9 mouse cellular contexts compared by ENCODE assay signal in genomic region chr1:91446060-91446459, GRCm38 (mm10). TPM values are rescaled to one million over a fixed set of nuclear protein-coding genes. Genes with fewer than 3 reads are reported as not detected.
DNase-seq lines count a peak whose midpoint lies in the region; ATAC-seq and TF ChIP-seq lines count a peak whose summit lies in the region.
"Had no signal": no experiment of that assay in that cellular context is flagged by ENCODE, and none has a peak within 500 bp of the region (broad histone marks: within the 10 kb centered on the region; RNA-seq: fewer than 3 reads in every experiment).

No protein-coding gene starts in this region.

- ATAC-seq in heart, postnatal 0 days (ENCODE audit: insufficient read depth, low read depth): peak; percentile 71
- peak; percentile 68 for ATAC-seq in liver, embryonic 13.5 days (ENCODE audit: low read depth)

- H3K4me2 ChIP-seq in heart, postnatal 0 days (ENCODE audit: low read depth, low read length): no peak overlapping the region
- H3K4me2 ChIP-seq in liver, embryonic 13.5 days: no peak overlapping the region
- H3K4me2 ChIP-seq: neural tube, embryonic 12.5 days had no signal

- no peak overlapping the region for H3K4me3 ChIP-seq in heart, postnatal 0 days (ENCODE audit: low read depth, low read length)
- H3K4me3 ChIP-seq in liver, embryonic 13.5 days (replicated peaks): no peak overlapping the region
- H3K4me3 ChIP-seq: neural tube, embryonic 12.5 days had no signal

- WGBS in heart, postnatal 0 days: 8% methylated on average over 8 of the region's 8 CpGs
- WGBS in liver, embryonic 13.5 days (ENCODE audit: insufficient replicate concordance): 59% methylated on average over 8 of the region's 8 CpGs

- DNase-seq in 3134 (ENCODE audit: extremely low read depth, insufficient read length, low spot score): peak; percentile 76
- DNase-seq in adrenal gland, adult 8-10 months: peak; percentile 95
- DNase-seq in heart, postnatal 0 days (ENCODE audit: low spot score): peak; percentile 91
- no peak for DNase-seq in liver, embryonic 13.5 days
- peak; percentile 47 for DNase-seq in urinary bladder, postnatal 25 days (ENCODE audit: low spot score)
- no peak for DNase-seq in frontal cortex, postnatal 10 days (ENCODE audit: low spot score in 2 of 2)
- DNase-seq in T-cell, adult 2 months (ENCODE audit: low spot score): no peak
- DNase-seq in B cell, adult 2 months: no peak

- no peak overlapping the region for H3K9ac ChIP-seq in heart, postnatal 0 days (replicated peaks; ENCODE audit: low read depth, low read length)
- H3K9ac ChIP-seq in liver, embryonic 13.5 days: no peak overlapping the region
- H3K9ac ChIP-seq: neural tube, embryonic 12.5 days had no signal

- peak overlapping the region; percentile 85 for H3K27ac ChIP-seq in heart, postnatal 0 days (ENCODE audit: low read depth)
- peak overlapping the region; percentile 75 for H3K27ac ChIP-seq in liver, embryonic 13.5 days
- H3K27ac ChIP-seq: neural tube, embryonic 12.5 days had no signal

- peak; percentile 7; the same call in 1 of the 2 replicates for TF ChIP-seq CTCF in heart, postnatal 0 days (IDR thresholded peaks at IDR 0.05; ENCODE audit: low read depth)

- no peaks in the 10 kb centered on the region; the same call in 1 of the 2 replicates for H3K9me3 ChIP-seq in heart, postnatal 0 days (replicated peaks; ENCODE audit: control insufficient read depth, low read length)
- H3K9me3 ChIP-seq in liver, embryonic 13.5 days (replicated peaks): 0 out of 2 replicates have a peak, but pooled peaks cover 5% of the 10 kb centered on the region

- TF ChIP-seq EP300 in heart, postnatal 0 days (IDR thresholded peaks at IDR 0.05; ENCODE audit: low read depth): peak; percentile 82

- peaks cover 52% of the 10 kb centered on the region for H3K4me1 ChIP-seq in heart, postnatal 0 days (ENCODE audit: control insufficient read depth, insufficient read depth)
- H3K4me1 ChIP-seq in liver, embryonic 13.5 days (replicated peaks): peaks cover 20% of the 10 kb centered on the region
- H3K4me1 ChIP-seq: neural tube, embryonic 12.5 days had no signal

- peaks cover 62% of the 10 kb centered on the region for H3K36me3 ChIP-seq in heart, postnatal 0 days (replicated peaks; ENCODE audit: control insufficient read depth, insufficient read depth, low read length)
- H3K36me3 ChIP-seq in liver, embryonic 13.5 days: peaks cover 63% of the 10 kb centered on the region

- H3K27me3 ChIP-seq in heart, postnatal 0 days (ENCODE audit: control insufficient read depth, insufficient read depth, low read length): no peaks in the 10 kb centered on the region
- H3K27me3 ChIP-seq in liver, embryonic 13.5 days: no peaks in the 10 kb centered on the region
- H3K27me3 ChIP-seq: neural tube, embryonic 12.5 days had no signal

RNA-seq across cellular contexts. Expression of gene Per2, which starts 13.1 kb away (rescaled TPM):
- 10 to 100 TPM; 42.5 to 75.0 (median 45.4) TPM for total RNA-seq in adrenal gland, adult 8-10 months (2022)
- total RNA-seq in heart, postnatal 0 days (2014; rRNA removed; ENCODE audit: low replicate concordance): 11.1 and 14.0 TPM in 2 replicates
- 2.3 and 3.3 TPM in 2 replicates for polyA plus RNA-seq in heart, postnatal 0 days (2015; fragmentation: Nextera tagmentation; extraction: Ambion mirVana)
- 1.4 and 2.5 TPM in 2 replicates for polyA plus RNA-seq in liver, embryonic 13.5 days (2015; fragmentation: Nextera tagmentation; extraction: Ambion mirVana)

RNA-seq across cellular contexts. Expression of gene Hes6, which starts 32.2 kb away (rescaled TPM):
- 100 to 1,000 TPM; 178 to 376 (median 294) TPM for total RNA-seq in adrenal gland, adult 8-10 months (2022)
- total RNA-seq in heart, postnatal 0 days (2014; rRNA removed; ENCODE audit: low replicate concordance): 81.4 and 82.5 TPM in 2 replicates
- 61.0 and 64.3 TPM in 2 replicates for polyA plus RNA-seq in heart, postnatal 0 days (2015; fragmentation: Nextera tagmentation; extraction: Ambion mirVana)
- 21.9 and 22.5 TPM in 2 replicates for polyA plus RNA-seq in liver, embryonic 13.5 days (2015; fragmentation: Nextera tagmentation; extraction: Ambion mirVana)

RNA-seq across cellular contexts. Expression of gene Ilkap, which starts 47.4 kb away (rescaled TPM):
- total RNA-seq in adrenal gland, adult 8-10 months (2022): 100 to 1,000 TPM in 3 of 4 experiments, 10 to 100 TPM in 1; 89.4 to 138 (median 108) TPM
- 58.1 and 70.5 TPM in 2 replicates for total RNA-seq in heart, postnatal 0 days (2014; rRNA removed; ENCODE audit: low replicate concordance)
- polyA plus RNA-seq in heart, postnatal 0 days (2015; fragmentation: Nextera tagmentation; extraction: Ambion mirVana): 71.4 and 75.1 TPM in 2 replicates
- polyA plus RNA-seq in liver, embryonic 13.5 days (2015; fragmentation: Nextera tagmentation; extraction: Ambion mirVana): 86.5 and 95.8 TPM in 2 replicates

RNA-seq across cellular contexts. Expression of gene Traf3ip1, which starts 48.4 kb away (rescaled TPM):
- total RNA-seq in adrenal gland, adult 8-10 months (2022): 10 to 100 TPM; 11.4 to 15.7 (median 12.9) TPM
- 2.0 and 3.4 TPM in 2 replicates for total RNA-seq in heart, postnatal 0 days (2014; rRNA removed; ENCODE audit: low replicate concordance)
- polyA plus RNA-seq in heart, postnatal 0 days (2015; fragmentation: Nextera tagmentation; extraction: Ambion mirVana): 2.8 TPM in 2 replicates
- 2.5 and 2.6 TPM in 2 replicates for polyA plus RNA-seq in liver, embryonic 13.5 days (2015; fragmentation: Nextera tagmentation; extraction: Ambion mirVana)

Comparison
In these comparisons a context has a peak if more than half of its experiments do, and no peak if none do; other contexts are left out.
1. DNase-seq: peak in 3134 (single experiment), adrenal gland, adult 8-10 months (single experiment), heart, postnatal 0 days (single experiment) and urinary bladder, postnatal 25 days (single experiment); none in liver, embryonic 13.5 days (single experiment), frontal cortex, postnatal 10 days (0 of 2), T-cell, adult 2 months (single experiment) and B cell, adult 2 months (0 of 2).